Mouse (Mus musculus) G1E-ER4 (cell line): ENCODE results near the gene Ppp2r5a. TPM values are rescaled to one million over a fixed set of nuclear protein-coding genes. Genes with fewer than 3 reads are reported as not detected.

Experiments used
- GATA1 ChIP-seq: IDR thresholded peaks from one replicate; pipeline ENCODE4 v1.8.0; 2012; ENCODE audit warnings: low read length, inconsistent platforms
- polyA plus RNA-seq: library from polyadenylated mRNA; stranded (reverse); fragments of >175 nt; gene quantifications from 2 replicates; pipeline ENCODE4 v1.2.3, GENCODE M21; 2012

Gene Ppp2r5a
- polyA plus RNA-seq, 1 experiment = 68.0 TPM

- no peak for TF ChIP-seq GATA1
These were observed 76.7 kb downstream of the Ppp2r5a start for GRCm38 (mm10) chr1:191326233-191326882.

- TF ChIP-seq GATA1 = no peak
These were observed 77.3 kb downstream of the Ppp2r5a start, which contains the start of gene Tmem206 for GRCm38 (mm10) chr1:191325726-191326232. Gene Tmem206 (plus strand): TSS chr1:191325912.

- no peak for TF ChIP-seq GATA1
These were observed 78.1 kb downstream of the Ppp2r5a start for GRCm38 (mm10) chr1:191324733-191325590.

- no peak for TF ChIP-seq GATA1
These were observed 79.7 kb downstream of the Ppp2r5a start for GRCm38 (mm10) chr1:191323381-191323780.

GRCm38 (mm10) chr1:191318686-191319085 is 84.4 kb downstream of the Ppp2r5a start:
- no peak for TF ChIP-seq GATA1

- TF ChIP-seq GATA1 = no peak
These were observed 85.4 kb downstream of the Ppp2r5a start, which contains the start of gene Nenf for GRCm38 (mm10) chr1:191317591-191318196. Gene Nenf (minus strand): TSS chr1:191318194.

- no peak for TF ChIP-seq GATA1
These were observed 86.3 kb downstream of the Ppp2r5a start for GRCm38 (mm10) chr1:191316818-191317217.

GRCm38 (mm10) chr1:191313926-191314325 is 89.1 kb downstream of the Ppp2r5a start:
- TF ChIP-seq GATA1 = no peak

GRCm38 (mm10) chr1:191313158-191313557 is 89.9 kb downstream of the Ppp2r5a start:
- TF ChIP-seq GATA1 = no peak

- no peak for TF ChIP-seq GATA1
These were observed 90.5 kb downstream of the Ppp2r5a start for GRCm38 (mm10) chr1:191312513-191312941.

- TF ChIP-seq GATA1 = no peak
These were observed 91.7 kb downstream of the Ppp2r5a start for GRCm38 (mm10) chr1:191311296-191311898.

- TF ChIP-seq GATA1 = no peak
These were observed 95.2 kb downstream of the Ppp2r5a start for GRCm38 (mm10) chr1:191307766-191308455.

- no peak for TF ChIP-seq GATA1
These were observed 96.8 kb downstream of the Ppp2r5a start for GRCm38 (mm10) chr1:191306316-191306715.

- no peak for TF ChIP-seq GATA1
These were observed 97.5 kb downstream of the Ppp2r5a start for GRCm38 (mm10) chr1:191305610-191306009.

GRCm38 (mm10) chr1:191304216-191304615 is 98.9 kb downstream of the Ppp2r5a start:
- no peak for TF ChIP-seq GATA1
